Mouse (Mus musculus) MEL (cell line): ENCODE data around the gene Olfr68. TPM values are rescaled to one million over a fixed set of nuclear protein-coding genes. Genes with fewer than 3 reads are reported as not detected.
"Not testable (repeated sequence)": the region's sequence is repeated elsewhere in the genome, so short reads cannot be mapped to it uniquely, and the experiment has no call there.

Experiments used
- DNase-seq: peaks from one replicate; pipeline ENCODE4 v3.0.0; 2011; ENCODE audit warnings: low read depth, low spot score
- H3K27ac ChIP-seq: 2 replicates; pipeline ENCODE4 v1.5.1; 2012; ENCODE audit warnings: low read depth, mild to moderate bottlenecking, control low read depth, low read length, moderate library complexity; ENCODE audit not compliant: control insufficient read depth
- H3K27me3 ChIP-seq, 2 experiments: fragments of 150-350 bp in 1 of 2; sonication (generic) in 1 of 2; 2 replicates each; pipeline ENCODE4 v1.6.1; 2012; ENCODE audit warnings: low read length in 2 of 2, mild to moderate bottlenecking in 2 of 2, improper control_type of control experiment in 1 of 2, moderate library complexity in 1 of 2; ENCODE audit not compliant: insufficient read depth in 2 of 2, control insufficient read depth in 1 of 2
- H3K36me3 ChIP-seq, 2 experiments: 2 replicates each; pipeline ENCODE4 v1.6.1; 2012 to 2014; ENCODE audit warnings: low read length in 2 of 2, improper control_type of control experiment in 1 of 2, inconsistent platforms in 1 of 2, mild to moderate bottlenecking in 1 of 2; ENCODE audit not compliant: insufficient read depth in 2 of 2, control insufficient read depth in 1 of 2
- H3K4me1 ChIP-seq, 2 experiments: fragments of 150-350 bp in 1 of 2; sonication (generic) in 1 of 2; 2 replicates each; pipeline ENCODE4 v1.6.1; 2012; ENCODE audit warnings: low read length in 2 of 2, improper control_type of control experiment in 1 of 2, mild to moderate bottlenecking in 1 of 2; ENCODE audit not compliant: insufficient read depth in 2 of 2, control insufficient read depth in 1 of 2
- H3K4me3 ChIP-seq, 2 experiments: fragments of 150-350 bp in 1 of 2; sonication (generic) in 1 of 2; 2 replicates each; pipeline ENCODE4 v1.5.1; 2012; ENCODE audit warnings: low read depth in 2 of 2, low read length in 2 of 2, mild to moderate bottlenecking in 2 of 2, moderate library complexity in 2 of 2, control low read depth in 1 of 2, improper control_type of control experiment in 1 of 2; ENCODE audit not compliant: control insufficient read depth in 1 of 2, insufficient read depth in 1 of 2
- H3K79me2 ChIP-seq: 2 replicates; pipeline ENCODE4 v1.6.1; 2012; ENCODE audit warnings: mild to moderate bottlenecking, low read length, moderate library complexity; ENCODE audit not compliant: control insufficient read depth, poor library complexity, insufficient read depth
- H3K9ac ChIP-seq: 2 replicates; pipeline ENCODE4 v1.6.1; 2012; ENCODE audit warnings: low read depth, mild to moderate bottlenecking, control low read depth, low read length, moderate library complexity; ENCODE audit not compliant: control insufficient read depth, poor library complexity, severe bottlenecking
- H3K9me3 ChIP-seq: fragments of 150-350 bp; sonication (generic); replicated peaks from 2 replicates; pipeline ENCODE4 v1.6.1; 2012; ENCODE audit warnings: mild to moderate bottlenecking, low read length, improper control_type of control experiment, moderate library complexity; ENCODE audit not compliant: insufficient read depth
- CHD1 ChIP-seq: IDR thresholded peaks from 2 replicates; pipeline ENCODE4 v1.6.1; 2012; ENCODE audit warnings: low read depth, mild to moderate bottlenecking, inconsistent platforms, low read length, improper control_type of control experiment
- CHD2 ChIP-seq: IDR thresholded peaks from 2 replicates; pipeline ENCODE4 v1.6.1; 2011; ENCODE audit warnings: low read length, improper control_type of control experiment
- CTCF ChIP-seq, 3 experiments: IDR thresholded peaks in 2 of 3; conservative IDR thresholded peaks in 1 of 3; 2 replicates each; pipeline ENCODE4 v1.5.1; 2011 to 2012; ENCODE audit warnings: low read length in 3 of 3, low read depth in 2 of 3, mild to moderate bottlenecking in 2 of 3, improper control_type of control experiment in 1 of 3, inconsistent platforms in 1 of 3, mixed read lengths in 1 of 3, moderate library complexity in 1 of 3; ENCODE audit not compliant: control insufficient read depth in 1 of 3, insufficient read depth in 1 of 3, poor library complexity in 1 of 3, severe bottlenecking in 1 of 3
- GABPA ChIP-seq: IDR thresholded peaks from 2 replicates; pipeline ENCODE4 v1.6.1; 2012; ENCODE audit warnings: low read depth, mild to moderate bottlenecking, inconsistent platforms, low read length, improper control_type of control experiment, moderate library complexity
- GATA1 ChIP-seq: IDR thresholded peaks from 2 replicates; pipeline ENCODE4 v1.6.1; 2011; ENCODE audit warnings: low read depth, low read length, improper control_type of control experiment
- MAFK ChIP-seq: IDR thresholded peaks from 2 replicates; pipeline ENCODE4 v1.6.1; 2011; ENCODE audit warnings: low read depth, mild to moderate bottlenecking, low read length, improper control_type of control experiment, borderline replicate concordance
- MAZ ChIP-seq: IDR thresholded peaks from 2 replicates; pipeline ENCODE4 v1.6.1; 2012; ENCODE audit warnings: low read depth, mild to moderate bottlenecking, inconsistent platforms, low read length, improper control_type of control experiment
- MXI1 ChIP-seq: IDR thresholded peaks from 2 replicates; pipeline ENCODE4 v1.6.1; 2011; ENCODE audit warnings: mild to moderate bottlenecking, low read depth, low read length, improper control_type of control experiment
- NELFE ChIP-seq: IDR thresholded peaks from 2 replicates; pipeline ENCODE4 v1.6.1; 2011; ENCODE audit warnings: low read depth, low read length, improper control_type of control experiment
- NRF1 ChIP-seq: IDR thresholded peaks from 2 replicates; pipeline ENCODE4 v1.6.1; 2014; ENCODE audit warnings: low read depth, mild to moderate bottlenecking, inconsistent platforms, low read length, improper control_type of control experiment, moderate library complexity; ENCODE audit not compliant: poor library complexity, insufficient read depth, severe bottlenecking
- POLR2A ChIP-seq, 2 experiments: IDR thresholded peaks; 2 replicates each; pipeline ENCODE4 v1.6.1; 2011 to 2012; ENCODE audit warnings: low read length in 2 of 2, mild to moderate bottlenecking in 2 of 2, control low read depth in 1 of 2, improper control_type of control experiment in 1 of 2, low read depth in 1 of 2, moderate library complexity in 1 of 2; ENCODE audit not compliant: control insufficient read depth in 1 of 2, insufficient read depth in 1 of 2, poor library complexity in 1 of 2
- POLR2AphosphoS2 ChIP-seq: IDR thresholded peaks from 2 replicates; pipeline ENCODE4 v1.6.1; 2011; ENCODE audit warnings: low read length, improper control_type of control experiment
- POLR2AphosphoS5 ChIP-seq: IDR thresholded peaks from 2 replicates; pipeline ENCODE4 v1.6.1; 2012; ENCODE audit warnings: low read depth, borderline replicate concordance, mild to moderate bottlenecking, inconsistent platforms, low read length, moderate library complexity, mixed read lengths
- SIN3A ChIP-seq: IDR thresholded peaks from 2 replicates; pipeline ENCODE4 v1.6.1; 2012; ENCODE audit warnings: low read length, improper control_type of control experiment, inconsistent platforms
- TBP ChIP-seq: IDR thresholded peaks from 2 replicates; pipeline ENCODE4 v1.8.0; 2011; ENCODE audit warnings: low read depth, low read length, improper control_type of control experiment
- TCF12 ChIP-seq: IDR thresholded peaks from 2 replicates; pipeline ENCODE4 v1.6.1; 2014; ENCODE audit warnings: low read depth, mild to moderate bottlenecking, inconsistent platforms, low read length, improper control_type of control experiment, moderate library complexity
- USF2 ChIP-seq, 2 experiments: IDR thresholded peaks; 2 replicates each; pipeline ENCODE4 v1.6.1; 2011 to 2012; ENCODE audit warnings: improper control_type of control experiment in 2 of 2, low read length in 2 of 2, borderline replicate concordance in 1 of 2, inconsistent platforms in 1 of 2, low read depth in 1 of 2, mild to moderate bottlenecking in 1 of 2; ENCODE audit not compliant: insufficient read depth in 1 of 2
- ZKSCAN1 ChIP-seq: IDR thresholded peaks from 2 replicates; pipeline ENCODE4 v1.6.1; 2012; ENCODE audit warnings: low read depth, mild to moderate bottlenecking, inconsistent platforms, low read length, improper control_type of control experiment, moderate library complexity
- polyA plus RNA-seq, 2 experiments: library from polyadenylated mRNA; stranded (reverse) in 1 of 2; unstranded in 1 of 2; fragments of >175 nt in 1 of 2; fragments of >200 nt in 1 of 2; gene quantifications; 2 replicates each; pipeline versions ENCODE4 v1.2.1 to v1.2.4; 2012; ENCODE audit warnings: low replicate concordance in 2 of 2, low read depth in 1 of 2; ENCODE audit not compliant: insufficient read length in 2 of 2, insufficient read depth in 1 of 2, missing spikeins in 1 of 2
- total RNA-seq: library from RNA; depleted of rRNA; stranded (reverse); fragments of 300-350 nt; gene quantifications from 2 replicates; pipeline ENCODE4 v1.2.3, GENCODE M21; 2012

The Olfr68 gene
- total and polyA plus RNA-seq, 3 experiments, result not detected

- H3K79me2 ChIP-seq, result no peaks in the 10 kb centered on the region
- H3K9me3 ChIP-seq, result no peaks in the 10 kb centered on the region
- H3K27ac ChIP-seq, result no peak within 1 kb of the TSS
- H3K4me1 ChIP-seq, result no peaks in the 10 kb centered on the region
- no peak within 1 kb of the TSS for H3K9ac ChIP-seq
- TF ChIP-seq TBP (no peak), SIN3A (no peak), NRF1 (no peak)
- no peak within 1 kb of the TSS for H3K4me3 ChIP-seq
- DNase-seq, result no peak
- H3K27me3 ChIP-seq, result peaks cover 0 to 8% of the 10 kb centered on the region in 2 experiments; a peak in 3 of 4 replicates
- no peaks in the 10 kb centered on the region for H3K36me3 ChIP-seq
Observed at GRCm38 (mm10) chr7:103771494-103771893, 8.0 kb downstream of the Olfr68 start, which contains the start of gene Olfr69. Olfr69 (minus strand) TSS chr7:103771594.

- H3K27me3 ChIP-seq, H3K4me1 ChIP-seq, H3K9ac ChIP-seq, H3K4me3 ChIP-seq, H3K27ac ChIP-seq, H3K36me3 ChIP-seq, H3K9me3 ChIP-seq, H3K79me2 ChIP-seq, DNase-seq: not testable (repeated sequence)
Observed at GRCm38 (mm10) chr7:103767687-103768086, 11.8 kb downstream of the Olfr68 start.

DNA sequence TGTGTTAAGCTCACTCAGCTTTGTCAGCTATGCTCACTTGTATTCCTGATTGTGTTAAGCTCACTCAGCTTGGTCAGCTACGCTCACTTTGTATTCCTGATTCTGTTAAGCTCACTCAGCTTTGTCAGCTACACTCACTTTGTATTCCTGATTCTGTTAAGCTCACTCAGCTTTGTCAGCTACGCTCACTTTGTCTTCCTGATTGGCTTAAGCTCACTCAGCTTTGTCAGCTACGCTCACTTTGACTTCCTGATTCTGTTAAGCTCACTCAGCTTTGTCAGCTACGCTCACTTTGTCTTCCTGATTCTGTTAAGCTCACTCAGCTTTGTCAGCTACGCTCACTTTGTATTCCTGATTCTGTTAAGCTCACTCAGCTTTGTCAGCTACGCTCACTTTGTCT, 17.3 kb downstream of the Olfr68 start:
- H3K27ac ChIP-seq, result not testable (repeated sequence)

GRCm38 (mm10) chr7:103757233-103757632, 22.3 kb downstream of the Olfr68 start, which contains the start of gene Olfr630:
Olfr630 (minus strand) TSS chr7:103757333.
- no peak for TF ChIP-seq MXI1
- no peak for TF ChIP-seq ZKSCAN1
- no peak for TF ChIP-seq GATA1
- no peak for TF ChIP-seq CHD2
- TF ChIP-seq CHD1, result no peak
- no peak for TF ChIP-seq MAFK
- no peak for TF ChIP-seq GABPA
- no peak for TF ChIP-seq POLR2AphosphoS2
- no peak for TF ChIP-seq TBP
- TF ChIP-seq MAZ, result no peak
- no peak for TF ChIP-seq NELFE
- no peak for TF ChIP-seq TCF12
- TF ChIP-seq CTCF (IDR thresholded peaks at IDR 0.05 in 2 of 3, conservative IDR thresholded peaks at IDR 0.05 in 1 of 3; ENCODE audit: control insufficient read depth in 1 of 3, insufficient read depth in 1 of 3, low read depth in 2 of 3, low read length in 3 of 3, poor library complexity in 1 of 3, severe bottlenecking in 1 of 3), result no peak
- no peak for TF ChIP-seq NRF1
- no peak for TF ChIP-seq USF2 (IDR thresholded peaks at IDR 0.05; ENCODE audit: borderline replicate concordance in 1 of 2, insufficient read depth in 1 of 2, low read depth in 1 of 2, low read length in 2 of 2)
- no peak for TF ChIP-seq POLR2A (IDR thresholded peaks at IDR 0.05; ENCODE audit: control insufficient read depth in 1 of 2, insufficient read depth in 1 of 2, low read depth in 1 of 2, low read length in 2 of 2, poor library complexity in 1 of 2)
- no peak for TF ChIP-seq POLR2AphosphoS5
- Histone ChIP-seq H3K27ac (no peak within 1 kb of the TSS), H3K4me3 (no peak within 1 kb of the TSS), H3K9ac (no peak within 1 kb of the TSS), H3K4me1 (no peaks in the 10 kb centered on the region), H3K9me3 (no peaks in the 10 kb centered on the region), H3K79me2 (no peaks in the 10 kb centered on the region), H3K27me3 (peaks cover 0 to 2% of the 10 kb centered on the region in 2 experiments; a peak in 1 of 4 replicates), H3K36me3 (no peaks in the 10 kb centered on the region)
- no peak for DNase-seq

More for the DNA sequence above, 17.3 kb downstream of the Olfr68 start:
- H3K4me1 ChIP-seq, H3K9me3 ChIP-seq, DNase-seq, H3K27me3 ChIP-seq, H3K4me3 ChIP-seq, H3K79me2 ChIP-seq, H3K9ac ChIP-seq, H3K36me3 ChIP-seq: not testable (repeated sequence)
